Mouse (Mus musculus) stomach, postnatal 0 days (tissue): ENCODE measurements around the gene Fnip2. TPM values are rescaled to one million over a fixed set of nuclear protein-coding genes. Genes with fewer than 3 reads are reported as not detected.

Experiments
- ATAC-seq: fragments of 200-750 bp; cut with Nextera tagmentation; 2 replicates; pipeline ENCODE4 v1.8.0; 2017; ENCODE audit not compliant: low FRiP score, low TSS enrichment
- DNase-seq: peaks from one replicate; pipeline ENCODE4 v3.0.0-alpha.2; 2016; ENCODE audit warnings: low spot score
- H3K27ac ChIP-seq: fragments of 300-500 bp; sonication (generic); replicated peaks from 2 replicates; pipeline ENCODE4 v1.5.1; 2014; ENCODE audit warnings: mild to moderate bottlenecking, control low read depth
- H3K27me3 ChIP-seq: fragments of 300-500 bp; sonication (generic); 2 replicates; pipeline ENCODE4 v1.6.1; 2014; ENCODE audit warnings: low read length; ENCODE audit not compliant: control insufficient read depth, insufficient read depth
- H3K36me3 ChIP-seq: fragments of 300-500 bp; sonication (generic); 2 replicates; pipeline ENCODE4 v1.6.1; 2014; ENCODE audit warnings: low read length, mixed read lengths; ENCODE audit not compliant: control insufficient read depth, insufficient read depth
- H3K4me1 ChIP-seq: fragments of 300-500 bp; sonication (generic); replicated peaks from 2 replicates; pipeline ENCODE4 v1.6.1; 2014; ENCODE audit warnings: antibody characterized with exemption; ENCODE audit not compliant: control insufficient read depth, insufficient read depth
- H3K4me2 ChIP-seq: fragments of 300-500 bp; sonication (generic); replicated peaks from 2 replicates; pipeline ENCODE4 v1.6.1; 2014; ENCODE audit warnings: low read depth, mild to moderate bottlenecking, control low read depth, moderate library complexity
- H3K4me3 ChIP-seq: fragments of 300-500 bp; sonication (generic); 2 replicates; pipeline ENCODE4 v1.5.1; 2014; ENCODE audit warnings: low read depth, low read length, control low read depth
- H3K9ac ChIP-seq: fragments of 300-500 bp; sonication (generic); 2 replicates; pipeline ENCODE4 v1.6.1; 2014; ENCODE audit warnings: mild to moderate bottlenecking, low read length, control low read depth, mixed read lengths
- H3K9me3 ChIP-seq: fragments of 300-500 bp; sonication (generic); 2 replicates; pipeline ENCODE4 v1.6.1; 2016; ENCODE audit warnings: low read length; ENCODE audit not compliant: control insufficient read depth
- CTCF ChIP-seq: IDR thresholded peaks from 2 replicates; pipeline ENCODE4 v1.5.1; 2016; ENCODE audit warnings: antibody characterized with exemption, low read depth, mild to moderate bottlenecking, moderate library complexity
- EP300 ChIP-seq: optimal IDR thresholded peaks from 2 replicates; pipeline ENCODE3; 2016; ENCODE audit warnings: antibody characterized with exemption
- WGBS: fragments of 180-500 bp; shearing (Covaris S2); extraction: QIAGEN DNeasy Blood & Tissue Kit; methylation state at CpG from one replicate; pipeline ENCODE4 v1.1.7; 2014; 5-methylcytosine and 5-hydroxymethylcytosine counted together
- polyA plus RNA-seq: library from polyadenylated mRNA; unstranded; fragments of >200 nt; fragmentation: Nextera tagmentation; extraction: Ambion mirVana; gene quantifications from 2 replicates; pipeline ENCODE4 v1.2.1, GENCODE M21; 2015

The Fnip2 gene
- polyA plus RNA-seq, 1 experiment from 2014 or later = 2.5 TPM

DNA sequence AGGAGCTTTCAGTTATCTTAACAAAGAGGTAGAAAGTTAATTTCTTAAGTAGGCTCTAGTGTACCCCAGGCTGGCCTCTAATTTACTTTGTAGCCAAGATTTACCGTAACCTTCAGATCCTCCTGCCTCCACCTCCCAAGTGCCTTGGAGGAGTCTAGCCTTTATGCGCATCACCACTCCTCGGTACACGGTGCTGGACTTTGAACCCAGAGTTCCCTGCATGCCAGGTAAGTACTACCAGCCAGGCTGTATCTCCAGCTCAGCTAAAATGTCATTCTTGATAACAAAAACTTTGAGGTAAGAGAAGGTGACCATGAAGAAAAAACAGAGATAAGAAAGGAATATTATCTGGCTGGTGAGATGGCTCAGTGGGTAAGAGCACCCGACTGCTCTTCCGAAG, 7.0 kb downstream of the Fnip2 start:
- 85% methylated on average over 6 of the region's 6 CpGs for WGBS
- no peak for ATAC-seq

DNA sequence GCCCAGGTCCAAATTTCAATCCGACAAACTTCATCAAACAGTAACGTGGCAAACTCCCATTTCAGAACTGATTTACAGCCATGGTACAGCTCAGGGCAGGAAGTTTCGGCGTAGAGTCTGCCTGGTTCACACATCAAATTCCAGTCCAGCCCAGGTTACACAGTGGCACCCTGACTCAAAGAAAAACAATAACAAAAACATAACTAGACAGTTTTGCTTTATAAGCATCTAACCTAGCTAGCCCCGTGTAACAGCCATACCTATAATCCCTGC, 7.9 kb downstream of the Fnip2 start:
- DNase-seq = no peak
- TF ChIP-seq CTCF = no peak
- TF ChIP-seq EP300 = no peak
- Histone ChIP-seq H3K9me3 (no peaks in the 10 kb centered on the region), H3K4me2 (peak overlapping the region; percentile 14; the same call in 1 of the 2 replicates), H3K27me3 (no peaks in the 10 kb centered on the region), H3K27ac (peak overlapping the region; percentile 74), H3K4me1 (no peaks in the 10 kb centered on the region), H3K9ac (no peak overlapping the region), H3K4me3 (no peak overlapping the region), H3K36me3 (no peaks in the 10 kb centered on the region)
- WGBS = 54% methylated on average over 5 of the region's 5 CpGs
- ATAC-seq = no peak

More for the DNA sequence above, 7.0 kb downstream of the Fnip2 start:
- H3K9me3 ChIP-seq = no peaks in the 10 kb centered on the region
- H3K4me1 ChIP-seq = no peaks in the 10 kb centered on the region
- no peak overlapping the region for H3K9ac ChIP-seq
- no peak overlapping the region for H3K4me2 ChIP-seq
- H3K4me3 ChIP-seq = no peak overlapping the region
- H3K27ac ChIP-seq = no peak overlapping the region
- DNase-seq = no peak
- no peaks in the 10 kb centered on the region for H3K36me3 ChIP-seq
- no peak for TF ChIP-seq CTCF
- no peak for TF ChIP-seq EP300
- no peaks in the 10 kb centered on the region for H3K27me3 ChIP-seq

DNA sequence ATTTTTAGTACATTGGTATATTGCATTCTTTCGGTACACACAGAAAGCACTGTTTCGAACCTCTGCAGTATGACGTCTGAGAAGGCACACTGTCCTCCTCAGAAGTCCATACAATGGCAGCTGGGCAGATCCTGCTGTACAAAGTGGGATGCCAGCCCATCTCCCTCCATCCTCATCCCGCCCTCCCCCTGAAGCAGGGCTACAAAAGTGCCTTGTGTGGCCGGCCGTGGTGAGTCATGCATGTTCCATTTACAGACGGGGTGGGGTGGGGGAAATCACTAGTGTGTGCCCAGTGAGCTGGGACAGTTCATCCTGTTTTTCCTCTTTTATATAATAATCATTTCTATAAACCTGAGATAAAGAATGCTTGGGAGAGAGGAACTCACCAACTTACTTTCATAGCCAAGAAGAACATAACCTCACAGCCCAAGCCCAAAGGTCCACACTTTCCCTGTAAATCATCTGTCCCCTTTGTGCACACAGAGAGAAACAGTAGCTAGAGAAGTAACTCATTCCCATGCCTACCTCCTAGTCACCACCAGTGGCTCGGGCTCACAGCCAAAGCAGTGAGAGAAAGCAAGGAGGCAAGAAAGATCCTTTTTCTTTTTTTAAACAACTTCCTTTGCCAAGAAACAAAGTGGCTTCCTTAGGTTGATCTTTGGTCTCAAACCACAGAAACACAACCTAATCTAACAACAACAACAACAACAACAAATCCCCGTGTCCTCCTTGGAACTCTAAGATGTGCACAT, 8.4 kb downstream of the Fnip2 start:
- TF ChIP-seq CTCF (no peak), EP300 (no peak)
- ATAC-seq (peak; percentile 93), DNase-seq (peak; percentile 73)

DNA sequence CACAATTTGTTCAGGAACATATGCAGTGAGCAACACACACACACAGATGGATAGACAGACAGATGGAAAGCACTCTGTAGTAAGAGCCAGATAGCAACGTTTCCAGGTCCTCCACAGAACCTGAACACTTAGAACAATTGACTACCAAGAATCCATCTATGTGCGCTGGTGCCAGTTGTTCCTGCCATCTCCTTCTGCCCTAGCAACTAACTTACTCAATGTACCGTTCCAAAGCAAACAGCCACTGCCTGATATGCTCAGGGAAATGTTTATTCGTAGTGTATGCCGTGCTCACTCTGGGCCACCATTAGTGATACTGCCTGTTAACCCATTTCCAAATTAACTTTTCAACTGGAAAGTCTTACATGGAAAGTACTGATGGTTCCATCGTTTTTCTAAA, 12.5 kb downstream of the Fnip2 start:
- Histone ChIP-seq H3K4me3 (no peak overlapping the region), H3K4me1 (no peaks in the 10 kb centered on the region), H3K27me3 (no peaks in the 10 kb centered on the region), H3K9ac (no peak overlapping the region), H3K4me2 (no peak overlapping the region), H3K27ac (no peak overlapping the region), H3K36me3 (no peaks in the 10 kb centered on the region), H3K9me3 (no peaks in the 10 kb centered on the region)
- no peak for TF ChIP-seq CTCF
- TF ChIP-seq EP300 = no peak
- no peak for ATAC-seq
- 68% methylated on average over 6 of the region's 6 CpGs for WGBS
- no peak for DNase-seq

More for the DNA sequence above, 8.4 kb downstream of the Fnip2 start:
- peak overlapping the region; percentile 74 for H3K27ac ChIP-seq
- H3K4me2 ChIP-seq = peak overlapping the region; percentile 14; the same call in 1 of the 2 replicates
- no peaks in the 10 kb centered on the region for H3K4me1 ChIP-seq
- H3K36me3 ChIP-seq = no peaks in the 10 kb centered on the region
- WGBS = 50% methylated on average over 9 of the region's 9 CpGs
- no peaks in the 10 kb centered on the region for H3K27me3 ChIP-seq
- H3K9me3 ChIP-seq = no peaks in the 10 kb centered on the region
- H3K9ac ChIP-seq = no peak overlapping the region
- no peak overlapping the region for H3K4me3 ChIP-seq

DNA sequence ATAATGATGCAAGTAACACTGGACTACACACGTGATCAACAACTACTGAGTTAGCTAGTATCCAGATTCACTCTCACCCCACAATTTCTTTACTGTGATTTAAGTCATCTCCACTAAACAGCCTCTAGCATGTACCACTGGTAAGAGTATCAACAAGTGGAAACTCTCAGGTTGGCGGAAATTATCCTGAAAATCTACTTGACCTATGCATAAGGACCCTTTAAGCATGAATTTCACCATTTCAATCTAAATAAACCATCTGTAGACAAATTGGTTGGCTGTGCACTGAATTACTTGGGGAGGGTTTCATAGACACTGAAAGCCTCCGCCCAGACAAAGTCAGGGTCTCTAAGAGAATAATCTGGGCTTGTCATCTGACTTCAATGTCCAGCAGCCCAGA, 13.8 kb downstream of the Fnip2 start:
- TF ChIP-seq CTCF (no peak), EP300 (no peak)
- Histone ChIP-seq H3K4me1 (no peaks in the 10 kb centered on the region), H3K9me3 (no peaks in the 10 kb centered on the region), H3K9ac (no peak overlapping the region), H3K27ac (no peak overlapping the region), H3K4me3 (no peak overlapping the region), H3K27me3 (no peaks in the 10 kb centered on the region), H3K4me2 (no peak overlapping the region), H3K36me3 (no peaks in the 10 kb centered on the region)
- DNase-seq = no peak
- WGBS = 95% methylated on average over 3 of the region's 3 CpGs
- no peak for ATAC-seq

DNA sequence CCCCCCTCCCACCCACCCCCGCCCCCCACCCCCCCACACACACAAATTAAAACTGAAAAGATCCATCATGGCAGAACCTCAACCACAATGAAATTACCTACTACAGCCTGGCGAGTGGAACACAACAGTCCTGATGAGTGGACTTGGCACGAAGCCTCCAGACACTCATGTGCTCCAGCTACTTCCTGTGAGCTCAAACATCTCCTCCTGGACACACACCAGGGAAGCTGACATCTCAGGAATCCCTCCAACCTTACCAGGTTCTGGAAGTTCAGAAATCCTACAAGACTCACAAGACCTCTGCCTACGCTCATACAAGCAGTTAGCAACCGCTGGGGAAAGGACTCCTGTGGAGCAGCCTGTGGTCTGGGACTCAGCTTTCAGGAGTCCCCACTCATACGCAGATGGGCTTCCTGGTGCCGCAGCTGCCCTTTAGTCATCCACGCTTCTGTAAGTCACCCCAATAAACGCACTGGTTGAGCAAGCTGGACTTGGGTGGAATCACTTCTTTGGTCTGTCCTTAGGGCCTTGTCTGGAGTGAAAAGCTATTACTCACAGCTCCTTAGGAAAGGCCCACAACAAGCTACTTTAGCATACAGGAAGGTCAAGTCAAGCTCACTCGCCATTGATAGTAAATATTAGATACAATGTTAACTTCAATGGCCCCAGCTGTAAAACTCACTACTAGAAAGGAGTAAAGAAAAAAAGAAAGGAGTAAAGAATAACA, 15.6 kb downstream of the Fnip2 start:
- no peak for TF ChIP-seq EP300
- no peak for TF ChIP-seq CTCF

More for the DNA sequence above, 15.6 kb downstream of the Fnip2 start:
- DNase-seq = no peak
- peak; percentile 72; the same call in 1 of the 2 replicates for ATAC-seq
- Histone ChIP-seq H3K9me3 (no peaks in the 10 kb centered on the region), H3K36me3 (no peaks in the 10 kb centered on the region), H3K9ac (no peak overlapping the region), H3K27ac (no peak overlapping the region), H3K27me3 (no peaks in the 10 kb centered on the region), H3K4me1 (no peaks in the 10 kb centered on the region), H3K4me3 (no peak overlapping the region), H3K4me2 (no peak overlapping the region)
- WGBS = 77% methylated on average over 10 of the region's 10 CpGs
